Mouse (Mus musculus) CH12.LX (cell line): ENCODE results near the gene Ccl11. TPM values are rescaled to one million over a fixed set of nuclear protein-coding genes. Genes with fewer than 3 reads are reported as not detected.

Source experiments
- DNase-seq: peaks from one replicate; pipeline ENCODE4 v3.0.0-alpha.2; 2013; ENCODE audit errors: extremely low read depth
- H3K27ac ChIP-seq: 2 replicates; pipeline ENCODE4 v1.5.1; 2012; ENCODE audit warnings: low read depth, mild to moderate bottlenecking, control low read depth, moderate library complexity; ENCODE audit not compliant: insufficient read depth
- H3K27me3 ChIP-seq: replicated peaks from 2 replicates; pipeline ENCODE3; 2012; ENCODE audit warnings: inconsistent platforms
- H3K36me3 ChIP-seq, 2 experiments: replicated peaks in 1 of 2; 2 replicates each; pipeline versions ENCODE3 to v1.6.1; 2012; ENCODE audit warnings: inconsistent platforms in 1 of 2, low read length in 1 of 2, mild to moderate bottlenecking in 1 of 2, mixed read lengths in 1 of 2, moderate library complexity in 1 of 2; ENCODE audit not compliant: control insufficient read depth in 1 of 2, insufficient read depth in 1 of 2
- H3K4me1 ChIP-seq, 2 experiments: 2 replicates each; pipeline ENCODE4 v1.6.1; 2012; ENCODE audit warnings: inconsistent platforms in 1 of 2, moderate library complexity in 1 of 2; ENCODE audit not compliant: insufficient read depth in 2 of 2, control insufficient read depth in 1 of 2
- H3K4me2 ChIP-seq: 2 replicates; pipeline ENCODE4 v1.6.1; 2012; ENCODE audit warnings: low read depth, mild to moderate bottlenecking, control low read depth; ENCODE audit not compliant: poor library complexity, insufficient read depth, severe bottlenecking
- H3K4me3 ChIP-seq, 3 experiments: fragments of 150-350 bp in 1 of 3; sonication (generic) in 1 of 3; replicated peaks in 1 of 3; 2 replicates each; pipeline versions ENCODE3 to v1.5.1; 2011 to 2012; ENCODE audit warnings: low read depth in 2 of 3, low read length in 2 of 3, mild to moderate bottlenecking in 2 of 3, moderate library complexity in 2 of 3, control low read depth in 1 of 3, improper control_type of control experiment in 1 of 3, inconsistent platforms in 1 of 3, mixed read lengths in 1 of 3; ENCODE audit not compliant: poor library complexity in 1 of 3
- H3K79me2 ChIP-seq: replicated peaks from 2 replicates; pipeline ENCODE4 v1.6.1; 2012; ENCODE audit warnings: mild to moderate bottlenecking, moderate library complexity; ENCODE audit not compliant: control insufficient read depth, poor library complexity, insufficient read depth, severe bottlenecking; ENCODE audit errors: extremely low read depth
- H3K9ac ChIP-seq: 2 replicates; pipeline ENCODE4 v1.6.1; 2012; ENCODE audit warnings: low read depth, mild to moderate bottlenecking, control low read depth, moderate library complexity; ENCODE audit not compliant: insufficient read depth
- H3K9me3 ChIP-seq: replicated peaks from 2 replicates; pipeline ENCODE3; 2012; ENCODE audit warnings: low read length, inconsistent platforms, mixed read lengths
- BHLHE40 ChIP-seq: IDR thresholded peaks from 2 replicates; pipeline ENCODE4 v1.6.1; 2011; ENCODE audit warnings: mild to moderate bottlenecking, low read depth, low read length, improper control_type of control experiment
- CHD2 ChIP-seq: IDR thresholded peaks from 2 replicates; pipeline ENCODE4 v1.6.1; 2011; ENCODE audit warnings: low read length, improper control_type of control experiment
- ELF1 ChIP-seq: IDR thresholded peaks from 2 replicates; pipeline ENCODE4 v1.6.1; 2014; ENCODE audit warnings: low read depth, mild to moderate bottlenecking, inconsistent platforms, low read length, improper control_type of control experiment
- EP300 ChIP-seq: IDR thresholded peaks from 2 replicates; pipeline ENCODE4 v1.6.1; 2011; ENCODE audit warnings: low read length, improper control_type of control experiment
- IRF4 ChIP-seq: IDR thresholded peaks from 2 replicates; pipeline ENCODE4 v1.6.1; 2014; ENCODE audit warnings: low read depth, mild to moderate bottlenecking, inconsistent platforms, low read length, improper control_type of control experiment
- JUN ChIP-seq: IDR thresholded peaks from 2 replicates; pipeline ENCODE4 v1.6.1; 2011; ENCODE audit warnings: low read depth, mild to moderate bottlenecking, low read length, improper control_type of control experiment, moderate library complexity; ENCODE audit not compliant: insufficient read depth
- MEF2A ChIP-seq: IDR thresholded peaks from 2 replicates; pipeline ENCODE4 v1.6.1; 2014; ENCODE audit warnings: low read depth, mild to moderate bottlenecking, inconsistent platforms, low read length, improper control_type of control experiment, borderline replicate concordance
- MXI1 ChIP-seq: IDR thresholded peaks from 2 replicates; pipeline ENCODE4 v1.6.1; 2011; ENCODE audit warnings: mild to moderate bottlenecking, low read depth, low read length, improper control_type of control experiment
- MYC ChIP-seq: IDR thresholded peaks from 2 replicates; pipeline ENCODE4 v1.6.1; 2011; ENCODE audit warnings: low read depth, mild to moderate bottlenecking, improper control_type of control experiment, low read length
- SIN3A ChIP-seq: IDR thresholded peaks from 2 replicates; pipeline ENCODE4 v1.6.1; 2012; ENCODE audit warnings: low read length, improper control_type of control experiment, inconsistent platforms
- SMC3 ChIP-seq: IDR thresholded peaks from 2 replicates; pipeline ENCODE4 v1.6.1; 2011; ENCODE audit warnings: low read depth, low read length, improper control_type of control experiment
- TCF12 ChIP-seq: IDR thresholded peaks from 2 replicates; pipeline ENCODE4 v1.6.1; 2014; ENCODE audit warnings: low read depth, mild to moderate bottlenecking, inconsistent platforms, low read length, improper control_type of control experiment
- UBTF ChIP-seq: IDR thresholded peaks from 2 replicates; pipeline ENCODE4 v1.6.1; 2012; ENCODE audit warnings: low read depth, mild to moderate bottlenecking, inconsistent platforms, low read length, improper control_type of control experiment, moderate library complexity
- USF1 ChIP-seq: IDR thresholded peaks from 2 replicates; pipeline ENCODE4 v1.6.1; 2014; ENCODE audit warnings: low read depth, mild to moderate bottlenecking, inconsistent platforms, low read length, improper control_type of control experiment
- ZC3H11A ChIP-seq: IDR thresholded peaks from 2 replicates; pipeline ENCODE4 v1.6.1; 2012; ENCODE audit warnings: low read depth, mild to moderate bottlenecking, inconsistent platforms, low read length, improper control_type of control experiment
- ZKSCAN1 ChIP-seq: IDR thresholded peaks from 2 replicates; pipeline ENCODE4 v1.6.1; 2012; ENCODE audit warnings: low read depth, inconsistent platforms, low read length, improper control_type of control experiment, borderline replicate concordance
- ZMIZ1 ChIP-seq: IDR thresholded peaks from 2 replicates; pipeline ENCODE4 v1.6.1; 2012; ENCODE audit warnings: low read depth, mild to moderate bottlenecking, inconsistent platforms, low read length, improper control_type of control experiment
- ZNF384 ChIP-seq: IDR thresholded peaks from 2 replicates; pipeline ENCODE4 v1.6.1; 2012; ENCODE audit warnings: low read depth, low read length, improper control_type of control experiment, inconsistent platforms
- dilution Hi-C: fragments of 300-500 bp; cut with MboI; formaldehyde crosslinking; loops from 2 replicates; pipeline ENCODE4 v1.14.3; 2020; ENCODE audit warnings: low sequenced_read_pairs; ENCODE audit not compliant: extremely low pct_unique_long_range_greater_than_20kb, extremely low pct_ligation_motif_present
- in situ Hi-C: fragments of 300-500 bp; cut with MboI; formaldehyde crosslinking; loops from 3 replicates; pipeline ENCODE4 v1.14.3; 2019; ENCODE audit warnings: low sequenced_read_pairs, low pct_ligation_motif_present, low pct_unique_long_range_greater_than_20kb, mixed read lengths
- polyA plus RNA-seq: library from polyadenylated mRNA; unstranded; fragments of >175 nt; gene quantifications from 2 replicates; pipeline ENCODE4 v1.2.1, GENCODE M21; 2012; ENCODE audit warnings: low read depth; ENCODE audit not compliant: insufficient read length
- total RNA-seq, 2 experiments: library from RNA; depleted of rRNA; stranded (reverse); fragments of 300-350 nt in 1 of 2; fragments of >200 nt in 1 of 2; gene quantifications; 2 replicates each; pipeline ENCODE4 v1.2.3; 2012 to 2014

The Ccl11 gene
- total and polyA plus RNA-seq, 3 experiments, result not detected

GRCm38 (mm10) chr11:82021406-82021805, 36.2 kb upstream of the Ccl11 start:
- peaks cover 7% of the 10 kb centered on the region for H3K27me3 ChIP-seq
- in situ Hi-C loops (no loop called here), dilution Hi-C loops (no loop called here)
- H3K9ac ChIP-seq, result no peak overlapping the region
- no peak overlapping the region for H3K4me2 ChIP-seq
- peak; percentile 41 for DNase-seq
- TF ChIP-seq JUN, result no peak
- no peak for TF ChIP-seq BHLHE40
- no peak for TF ChIP-seq ELF1
- no peak for TF ChIP-seq SIN3A
- TF ChIP-seq SMC3, result no peak
- no peak for TF ChIP-seq ZNF384
- no peak for TF ChIP-seq USF1
- TF ChIP-seq EP300, result no peak
- no peak for TF ChIP-seq UBTF
- no peak for TF ChIP-seq ZKSCAN1
- TF ChIP-seq MEF2A, result no peak
- no peak for TF ChIP-seq ZC3H11A
- no peak for TF ChIP-seq MYC
- no peak for TF ChIP-seq TCF12
- no peak overlapping the region for H3K27ac ChIP-seq
- no peaks in the 10 kb centered on the region for H3K36me3 ChIP-seq
- H3K4me3 ChIP-seq, result no peak overlapping the region
- no peaks in the 10 kb centered on the region for H3K9me3 ChIP-seq
- H3K79me2 ChIP-seq, result no peaks in the 10 kb centered on the region
- peaks cover 11 to 59% of the 10 kb centered on the region in 2 experiments; a peak in 3 of 4 replicates for H3K4me1 ChIP-seq

GRCm38 (mm10) chr11:82022504-82023056, 35.0 kb upstream of the Ccl11 start:
- Histone ChIP-seq H3K9ac (no peak overlapping the region), H3K9me3 (no peaks in the 10 kb centered on the region), H3K27me3 (peaks cover 10% of the 10 kb centered on the region), H3K4me3 (no peak overlapping the region), H3K4me2 (no peak overlapping the region), H3K27ac (no peak overlapping the region), H3K4me1 (peaks cover 8 to 50% of the 10 kb centered on the region in 2 experiments; a peak in 3 of 4 replicates), H3K79me2 (no peaks in the 10 kb centered on the region), H3K36me3 (no peaks in the 10 kb centered on the region)
- dilution Hi-C loops (no loop called here), in situ Hi-C loops (no loop called here)
- DNase-seq, result no peak
- TF ChIP-seq IRF4 (peak; percentile 50; the same call in 1 of the 2 replicates), EP300 (peak; percentile 67), ZMIZ1 (no peak), CHD2 (no peak), MEF2A (peak; percentile 65; the same call in 1 of the 2 replicates), MXI1 (no peak)
